Mouse (Mus musculus) effector memory CD4-positive, alpha-beta T cell, adult 7 months (primary cell): Measurements from ENCODE around the gene Ip6k1. TPM values are rescaled to one million over a fixed set of nuclear protein-coding genes. Genes with fewer than 3 reads are reported as not detected.

Experiments
- polyA plus RNA-seq: library from polyadenylated mRNA; unstranded; fragments of 100-300 nt; shearing (Covaris generic); gene quantifications from one replicate; pipeline ENCODE4 v1.2.1, GENCODE M21; 2017

The Ip6k1 gene
- 137 TPM for polyA plus RNA-seq

GRCm38 (mm10) chr9:108001922-108002770 lies at the start of gene Ip6k1:
Ip6k1 (plus strand) TSS chr9:108002501.

GRCm38 (mm10) chr9:107975399-107976386 lies 26.6 kb upstream of the Ip6k1 start, which contains the start of gene Uba7:
Uba7 (plus strand) TSS chr9:107975505.

GRCm38 (mm10) chr9:107982681-107983346 lies 19.5 kb upstream of the Ip6k1 start, which contains the start of gene Gm20661:
Gm20661 (plus strand) TSS chr9:107983058.

GRCm38 (mm10) chr9:107985131-107986119 lies 16.9 kb upstream of the Ip6k1 start, which contains the start of gene Inka1:
Inka1 (minus strand) TSS chr9:107985879.

GRCm38 (mm10) chr9:107992197-107992596 lies 10.1 kb upstream of the Ip6k1 start, which contains the start of gene Cdhr4:
Cdhr4 (plus strand) TSS chr9:107992497.

GRCm38 (mm10) chr9:107996049-107996448 lies 6.3 kb upstream of the Ip6k1 start, which contains the start of gene Gm20662:
Gm20662 (plus strand) TSS chr9:107996349.

GRCm38 (mm10) chr9:108049016-108049455 lies 46.7 kb downstream of the Ip6k1 start, which contains the start of gene Gmppb:
Gmppb (plus strand) TSS chr9:108049242.

GRCm38 (mm10) chr9:108052885-108053664 lies 50.8 kb downstream of the Ip6k1 start, which contains the start of gene Amigo3:
Amigo3 (plus strand) TSS chr9:108053159.

GRCm38 (mm10) chr9:108080168-108080567 lies 77.9 kb downstream of the Ip6k1 start, which contains the start of gene Mst1:
Mst1 (plus strand) TSS chr9:108080436.

GRCm38 (mm10) chr9:108082988-108083431 lies 80.7 kb downstream of the Ip6k1 start, which contains the start of gene Rnf123:
Rnf123 (minus strand) TSS chr9:108083346.

GRCm38 (mm10) chr9:108094184-108094941 lies 92.1 kb downstream of the Ip6k1 start, which contains the start of gene Apeh:
Apeh (minus strand) TSS chr9:108094606.

Other genes with a start within 250 kb of the Ip6k1 start
- gene Rbm5, start 231.5 kb upstream of the Ip6k1 start, polyA plus RNA-seq: 229 TPM
- 107 TPM for gene Rbm6, start 129.3 kb upstream of the Ip6k1 start, polyA plus RNA-seq
- 18.4 TPM for gene Mon1a, start 114.3 kb upstream of the Ip6k1 start, polyA plus RNA-seq
- gene Mst1r, start 95.6 kb upstream of the Ip6k1 start, polyA plus RNA-seq: 0.16 TPM
- gene Actl11, start 74.0 kb upstream of the Ip6k1 start, polyA plus RNA-seq: not detected
- 0.57 TPM for gene Camkv, start 66.8 kb upstream of the Ip6k1 start, polyA plus RNA-seq
- 2.4 TPM for gene Traip, start 52.4 kb upstream of the Ip6k1 start, polyA plus RNA-seq
- 150 TPM for gene Uba7, start 27.0 kb upstream of the Ip6k1 start, polyA plus RNA-seq
- not detected for gene Gm20661, start 19.4 kb upstream of the Ip6k1 start, polyA plus RNA-seq
- gene Inka1, start 16.6 kb upstream of the Ip6k1 start, polyA plus RNA-seq: 0.88 TPM
- gene Cdhr4, start 10.0 kb upstream of the Ip6k1 start, polyA plus RNA-seq: not detected
- gene Gm20662, start 6.2 kb upstream of the Ip6k1 start, polyA plus RNA-seq: not detected
- 21.4 TPM for gene Gmppb, start 46.7 kb downstream of the Ip6k1 start, polyA plus RNA-seq
- gene Amigo3, start 50.7 kb downstream of the Ip6k1 start, polyA plus RNA-seq: 1.2 TPM
- 2.1 TPM for gene Mst1, start 77.9 kb downstream of the Ip6k1 start, polyA plus RNA-seq
- 115 TPM for gene Rnf123, start 80.8 kb downstream of the Ip6k1 start, polyA plus RNA-seq
- gene Apeh, start 92.1 kb downstream of the Ip6k1 start, polyA plus RNA-seq: 79.0 TPM
- 0.28 TPM for gene Bsn, start 187.9 kb downstream of the Ip6k1 start, polyA plus RNA-seq